In genomic region chr10:21835077-21835476, GRCm38 (mm10) we compare ENCODE assay signal across 25 mouse cellular contexts. TPM values are rescaled to one million over a fixed set of nuclear protein-coding genes. Genes with fewer than 3 reads are reported as not detected.
DNase-seq lines count a peak whose midpoint lies in the region; ATAC-seq and TF ChIP-seq lines count a peak whose summit lies in the region.
"Had no signal": no experiment of that assay in that cellular context is flagged by ENCODE, and none has a peak within 500 bp of the region (broad histone marks: within the 10 kb centered on the region; RNA-seq: fewer than 3 reads in every experiment).

No protein-coding gene starts in this region.

- H3K4me2 ChIP-seq in forebrain, embryonic 13.5 days, result no peak overlapping the region
- no peak overlapping the region for H3K4me2 ChIP-seq in hindbrain, postnatal 0 days (ENCODE audit: low read depth, low read length)
- H3K4me2 ChIP-seq in neural tube, embryonic 14.5 days (ENCODE audit: low read depth, low read length), result no peak overlapping the region
- H3K4me2 ChIP-seq: embryonic facial prominence, embryonic 12.5 days; heart, embryonic 11.5 days; limb, embryonic 15.5 days; lung, embryonic 14.5 days had no signal

- H3K27me3 ChIP-seq in forebrain, embryonic 10.5 days (ENCODE audit: poor library complexity, severe bottlenecking), result peaks cover 16% of the 10 kb centered on the region
- H3K27me3 ChIP-seq in forebrain, embryonic 13.5 days, result no peaks in the 10 kb centered on the region
- H3K27me3 ChIP-seq in hindbrain, postnatal 0 days (ENCODE audit: insufficient read depth, low read length), result no peaks in the 10 kb centered on the region
- no peaks in the 10 kb centered on the region for H3K27me3 ChIP-seq in hindbrain, embryonic 10.5 days (ENCODE audit: insufficient read depth, poor library complexity, severe bottlenecking)
- H3K27me3 ChIP-seq in ES-Bruce4 (ENCODE audit: control insufficient read depth, insufficient read depth, low read length, poor library complexity, severe bottlenecking), result no peaks in the 10 kb centered on the region
- H3K27me3 ChIP-seq in neural tube, embryonic 14.5 days (ENCODE audit: control insufficient read depth, insufficient read depth, low read length), result no peaks in the 10 kb centered on the region
- H3K27me3 ChIP-seq: limb, embryonic 15.5 days; Patski had no signal

- H3K9ac ChIP-seq in forebrain, embryonic 13.5 days, result no peak overlapping the region
- H3K9ac ChIP-seq in hindbrain, postnatal 0 days (replicated peaks; ENCODE audit: low read length), result no peak overlapping the region
- no peak overlapping the region for H3K9ac ChIP-seq in ES-Bruce4 (ENCODE audit: low read depth, poor library complexity, severe bottlenecking)
- H3K9ac ChIP-seq in neural tube, embryonic 14.5 days (replicated peaks; ENCODE audit: low read depth, low read length), result no peak overlapping the region
- H3K9ac ChIP-seq: embryonic facial prominence, embryonic 12.5 days; limb, embryonic 15.5 days; liver, embryonic 14.5 days; lung, embryonic 14.5 days had no signal

- H3K4me3 ChIP-seq in forebrain, embryonic 10.5 days, result no peak overlapping the region
- H3K4me3 ChIP-seq in forebrain, embryonic 13.5 days, result no peak overlapping the region
- H3K4me3 ChIP-seq in hindbrain, postnatal 0 days (ENCODE audit: low read length), result no peak overlapping the region
- H3K4me3 ChIP-seq in hindbrain, embryonic 10.5 days, result no peak overlapping the region
- H3K4me3 ChIP-seq in ES-Bruce4 (ENCODE audit: low read depth, low read length), result no peak overlapping the region
- H3K4me3 ChIP-seq in neural tube, embryonic 14.5 days (ENCODE audit: low read depth, low read length), result no peak overlapping the region
- H3K4me3 ChIP-seq: embryonic facial prominence, embryonic 12.5 days; erythroblast, embryonic 14.5 days; gastrocnemius, adult 2 months; limb, embryonic 15.5 days had no signal

- 51% methylated on average over 7 of the region's 7 CpGs for WGBS in forebrain, embryonic 10.5 days
- 36% methylated on average over 7 of the region's 7 CpGs for WGBS in forebrain, embryonic 13.5 days
- WGBS in hindbrain, postnatal 0 days, result 54% methylated on average over 7 of the region's 7 CpGs
- 66% methylated on average over 7 of the region's 7 CpGs for WGBS in hindbrain, embryonic 10.5 days
- 45% methylated on average over 7 of the region's 7 CpGs for WGBS in neural tube, embryonic 14.5 days

- H3K27ac ChIP-seq in forebrain, embryonic 10.5 days, result no peak overlapping the region
- H3K27ac ChIP-seq in forebrain, embryonic 13.5 days, result no peak overlapping the region
- H3K27ac ChIP-seq in hindbrain, postnatal 0 days, result no peak overlapping the region
- H3K27ac ChIP-seq in hindbrain, embryonic 10.5 days, result no peak overlapping the region
- H3K27ac ChIP-seq in ES-Bruce4 (ENCODE audit: insufficient read depth, low read length), result peak overlapping the region; percentile 39; the same call in 1 of the 2 replicates
- H3K27ac ChIP-seq in neural tube, embryonic 14.5 days (ENCODE audit: low read depth, low read length), result no peak overlapping the region
- H3K27ac ChIP-seq: embryonic facial prominence, embryonic 12.5 days; gastrocnemius, adult 2 months; limb, embryonic 15.5 days; liver, embryonic 14.5 days; stomach, postnatal 0 days had no signal

- TF ChIP-seq EP300 in ES-Bruce4 (IDR thresholded peaks at IDR 0.05; ENCODE audit: insufficient read depth, low read depth, low read length), result no peak

- TF ChIP-seq CTCF in hindbrain, postnatal 0 days (IDR thresholded peaks at IDR 0.05; ENCODE audit: low read depth), result no peak
- TF ChIP-seq CTCF in ES-Bruce4 (IDR thresholded peaks at IDR 0.05; ENCODE audit: low read depth, low read length), result no peak

- ATAC-seq in forebrain, embryonic 13.5 days, result no peak
- ATAC-seq in hindbrain, postnatal 0 days, result 0 out of 2 replicates have a peak, but pooled peaks have one; percentile 27
- peak; percentile 63; the same call in 1 of the 2 replicates for ATAC-seq in neural tube, embryonic 14.5 days (ENCODE audit: low read depth)
- ATAC-seq: Patski had no signal

- no peaks in the 10 kb centered on the region for H3K36me3 ChIP-seq in forebrain, embryonic 10.5 days (replicated peaks)
- no peaks in the 10 kb centered on the region for H3K36me3 ChIP-seq in forebrain, embryonic 13.5 days (ENCODE audit: poor library complexity, severe bottlenecking)
- no peaks in the 10 kb centered on the region for H3K36me3 ChIP-seq in hindbrain, postnatal 0 days (ENCODE audit: insufficient read depth, low read length)
- H3K36me3 ChIP-seq in hindbrain, embryonic 10.5 days, result no peaks in the 10 kb centered on the region
- no peaks in the 10 kb centered on the region for H3K36me3 ChIP-seq in ES-Bruce4 (ENCODE audit: control insufficient read depth, insufficient read depth, low read length, poor library complexity, severe bottlenecking)
- H3K36me3 ChIP-seq in neural tube, embryonic 14.5 days (ENCODE audit: control insufficient read depth, insufficient read depth, low read length), result no peaks in the 10 kb centered on the region
- H3K36me3 ChIP-seq: embryonic facial prominence, embryonic 12.5 days; limb, embryonic 15.5 days had no signal

- TF ChIP-seq POLR2A in ES-Bruce4 (IDR thresholded peaks at IDR 0.05; ENCODE audit: insufficient read depth, low read length), result no peak

- DNase-seq in forebrain, embryonic 10.5 days (ENCODE audit: extremely low spot score, low spot score), result peak; percentile 8
- DNase-seq in hindbrain, postnatal 0 days (ENCODE audit: low spot score), result peak; percentile 40
- DNase-seq in hindbrain, embryonic 10.5 days (ENCODE audit: low spot score), result no peak
- no peak for DNase-seq in Muller cell, postnatal 12 days (ENCODE audit: inconsistent ontology term)
- DNase-seq: adrenal gland, postnatal 36 days; cerebellum, adult 11 months; cerebellum, adult 9-11 months; gastrocnemius, adult 2 months; kidney, adult 9 months; kidney, postnatal 14 days; left cerebral cortex, postnatal 4 days; lung, embryonic 14.5 days; right cerebral cortex, postnatal 14 days; thymus, adult 2 months; thymus, postnatal 4 days had no signal

- H3K4me1 ChIP-seq in forebrain, embryonic 10.5 days, result peaks cover 9% of the 10 kb centered on the region
- no peaks in the 10 kb centered on the region for H3K4me1 ChIP-seq in forebrain, embryonic 13.5 days
- H3K4me1 ChIP-seq in hindbrain, postnatal 0 days (ENCODE audit: insufficient read depth, low read length), result no peaks in the 10 kb centered on the region
- no peaks in the 10 kb centered on the region; the same call in 1 of the 2 replicates for H3K4me1 ChIP-seq in hindbrain, embryonic 10.5 days (replicated peaks)
- H3K4me1 ChIP-seq in ES-Bruce4 (ENCODE audit: control insufficient read depth, insufficient read depth, low read length), result peaks cover 6% of the 10 kb centered on the region
- H3K4me1 ChIP-seq in neural tube, embryonic 14.5 days (ENCODE audit: control insufficient read depth, insufficient read depth, low read length), result no peaks in the 10 kb centered on the region
- H3K4me1 ChIP-seq: limb, embryonic 15.5 days had no signal

- H3K9me3 ChIP-seq in forebrain, embryonic 10.5 days, result no peaks in the 10 kb centered on the region
- H3K9me3 ChIP-seq in forebrain, embryonic 13.5 days (replicated peaks), result no peaks in the 10 kb centered on the region
- H3K9me3 ChIP-seq in hindbrain, postnatal 0 days (ENCODE audit: low read length), result no peaks in the 10 kb centered on the region
- no peaks in the 10 kb centered on the region for H3K9me3 ChIP-seq in hindbrain, embryonic 10.5 days
- H3K9me3 ChIP-seq in ES-Bruce4 (replicated peaks; ENCODE audit: control insufficient read depth, insufficient read depth, low read length, poor library complexity, severe bottlenecking), result no peaks in the 10 kb centered on the region
- H3K9me3 ChIP-seq in neural tube, embryonic 14.5 days (ENCODE audit: control insufficient read depth, low read length), result no peaks in the 10 kb centered on the region
- H3K9me3 ChIP-seq: embryonic facial prominence, embryonic 12.5 days; limb, embryonic 15.5 days had no signal

RNA-seq across cellular contexts. Expression of gene Sgk1, which starts 46.9 kb away (rescaled TPM):
- polyA plus RNA-seq in forebrain, embryonic 10.5 days (2016; fragmentation: Nextera tagmentation; extraction: Ambion mirVana), result 17.8 and 21.3 TPM in 2 replicates
- polyA plus RNA-seq in forebrain, embryonic 13.5 days (2015; fragmentation: Nextera tagmentation; extraction: Ambion mirVana), result 16.3 and 18.3 TPM in 2 replicates
- 71.8 and 75.1 TPM in 2 replicates for total RNA-seq in hindbrain, postnatal 0 days (2014; rRNA removed)
- 57.1 and 57.5 TPM in 2 replicates for polyA plus RNA-seq in hindbrain, postnatal 0 days (2015; fragmentation: Nextera tagmentation; extraction: Ambion mirVana)
- polyA plus RNA-seq in hindbrain, embryonic 10.5 days (2016; fragmentation: Nextera tagmentation; extraction: Ambion mirVana), result 15.0 and 18.1 TPM in 2 replicates
- 349 and 386 TPM in 2 replicates for polyA plus RNA-seq in ES-Bruce4 (2011; ENCODE audit: insufficient read depth, insufficient read length, low read depth, missing spikeins)
- 32.6 and 37.9 TPM in 2 replicates for polyA plus RNA-seq in neural tube, embryonic 14.5 days (2014; fragmentation: Nextera tagmentation; extraction: Ambion mirVana)

Comparison
In these comparisons a context has a peak if more than half of its experiments do, and no peak if none do; other contexts are left out.
1. DNase-seq: peak in forebrain, embryonic 10.5 days (single experiment) and hindbrain, postnatal 0 days (single experiment); none in hindbrain, embryonic 10.5 days (single experiment) and Muller cell, postnatal 12 days (single experiment).